Mouse (Mus musculus) bone marrow, adult 2 months (tissue): ENCODE results near the gene Polr2c. TPM values are rescaled to one million over a fixed set of nuclear protein-coding genes. Genes with fewer than 3 reads are reported as not detected.
"Not testable (repeated sequence)": the region's sequence is repeated elsewhere in the genome, so short reads cannot be mapped to it uniquely, and the experiment has no call there.

ENCODE experiments used
- H3K27ac ChIP-seq: fragments of 200-500 bp; 2 replicates; pipeline ENCODE4 v1.5.1; 2012; ENCODE audit warnings: low read depth, mild to moderate bottlenecking, control low read depth, inconsistent platforms, low read length; ENCODE audit not compliant: control insufficient read depth, poor library complexity, insufficient read depth
- H3K4me1 ChIP-seq: fragments of 200-500 bp; 2 replicates; pipeline ENCODE4 v1.6.1; 2011; ENCODE audit warnings: low read length; ENCODE audit not compliant: control insufficient read depth, insufficient read depth
- H3K4me3 ChIP-seq: fragments of 200-500 bp; replicated peaks from 2 replicates; pipeline ENCODE3; 2011; ENCODE audit warnings: mild to moderate bottlenecking, low read depth, low read length, control low read depth; ENCODE audit not compliant: control insufficient read depth
- CTCF ChIP-seq: fragments of 200-500 bp; IDR thresholded peaks from 2 replicates; pipeline ENCODE4 v1.5.1; 2011; ENCODE audit warnings: low read length, control low read depth; ENCODE audit not compliant: control insufficient read depth, insufficient read depth
- POLR2A ChIP-seq: fragments of 200-500 bp; IDR thresholded peaks from 2 replicates; pipeline ENCODE4 v1.6.1; 2011; ENCODE audit warnings: low read depth, mild to moderate bottlenecking, control low read depth, low read length, borderline replicate concordance; ENCODE audit not compliant: control insufficient read depth
- WGBS: fragments of 180-500 bp; shearing (Covaris S2); methylation state at CpG from one replicate; pipeline ENCODE4 v1.1.7; 2018; 5-methylcytosine and 5-hydroxymethylcytosine counted together
- polyA plus RNA-seq: library from polyadenylated mRNA; stranded (reverse); fragments of >200 nt; gene quantifications from 2 replicates; pipeline ENCODE4 v1.2.4, GENCODE M21; 2011; ENCODE audit warnings: low replicate concordance; ENCODE audit not compliant: missing spikeins, insufficient read depth, insufficient read length

Polr2c gene
- polyA plus RNA-seq, 1 experiment: 37.9 TPM

- TF ChIP-seq CTCF: no peak
- no peak for TF ChIP-seq POLR2A
- H3K4me1 ChIP-seq: no peaks in the 10 kb centered on the region
- no peak overlapping the region for H3K4me3 ChIP-seq
- H3K27ac ChIP-seq: no peak overlapping the region
- whole genome bisulfite sequencing: 71% methylated on average over 6 of the region's 6 CpGs
Observed at GRCm38 (mm10) chr8:94819671-94820179, 37.5 kb upstream of the Polr2c start.

- TF ChIP-seq CTCF (no peak), POLR2A (no peak)
- Histone ChIP-seq H3K4me1 (no peaks in the 10 kb centered on the region), H3K27ac (no peak overlapping the region), H3K4me3 (no peak overlapping the region)
- WGBS: 89% methylated on average over 7 of the region's 7 CpGs
Observed at GRCm38 (mm10) chr8:94820553-94820952, 36.7 kb upstream of the Polr2c start.

GRCm38 (mm10) chr8:94821381-94821780 is 35.9 kb upstream of the Polr2c start:
- Histone ChIP-seq H3K4me1 (no peaks in the 10 kb centered on the region), H3K4me3 (no peak overlapping the region), H3K27ac (no peak overlapping the region)
- 96% methylated on average over 2 of the region's 2 CpGs for whole genome bisulfite sequencing
- TF ChIP-seq POLR2A (no peak), CTCF (no peak)

- no peak overlapping the region for H3K27ac ChIP-seq
- 92% methylated on average over 23 of the region's 23 CpGs for WGBS
- peak; percentile 79 for TF ChIP-seq CTCF
- TF ChIP-seq POLR2A: no peak
Observed at GRCm38 (mm10) chr8:94822637-94823560, 34.4 kb upstream of the Polr2c start.

GRCm38 (mm10) chr8:94825170-94825569 is 32.1 kb upstream of the Polr2c start:
- 73% methylated on average over 6 of the region's 6 CpGs for WGBS
- no peak overlapping the region for H3K27ac ChIP-seq
- no peak overlapping the region for H3K4me3 ChIP-seq
- no peaks in the 10 kb centered on the region for H3K4me1 ChIP-seq
- no peak for TF ChIP-seq POLR2A
- no peak for TF ChIP-seq CTCF

More at GRCm38 (mm10) chr8:94822637-94823560, 34.4 kb upstream of the Polr2c start:
- no peaks in the 10 kb centered on the region for H3K4me1 ChIP-seq
- H3K4me3 ChIP-seq: no peak overlapping the region

GRCm38 (mm10) chr8:94826210-94826609 is 31.0 kb upstream of the Polr2c start:
- H3K4me3 ChIP-seq: no peak overlapping the region
- 89% methylated on average over 5 of the region's 5 CpGs for WGBS
- H3K27ac ChIP-seq: no peak overlapping the region
- H3K4me1 ChIP-seq: no peaks in the 10 kb centered on the region
- TF ChIP-seq POLR2A (no peak), CTCF (no peak)

- Histone ChIP-seq H3K4me3 (no peak overlapping the region), H3K27ac (no peak overlapping the region), H3K4me1 (no peaks in the 10 kb centered on the region)
- 80% methylated on average over 6 of the region's 6 CpGs for WGBS
- TF ChIP-seq CTCF (no peak), POLR2A (no peak)
Observed at GRCm38 (mm10) chr8:94828284-94828683, 29.0 kb upstream of the Polr2c start.

- WGBS: 58% methylated on average over 7 of the region's 7 CpGs
- not testable (repeated sequence) for H3K27ac ChIP-seq, H3K4me1 ChIP-seq, H3K4me3 ChIP-seq
Observed at GRCm38 (mm10) chr8:94833901-94834405, 23.3 kb upstream of the Polr2c start.

- WGBS: 82% methylated on average over 13 of the region's 13 CpGs
- H3K4me3 ChIP-seq, H3K27ac ChIP-seq, H3K4me1 ChIP-seq: not testable (repeated sequence)
Observed at GRCm38 (mm10) chr8:94835751-94836150, 21.5 kb upstream of the Polr2c start.
